Mouse (Mus musculus) kidney, postnatal 0 days (tissue): ENCODE measurements at regions not wholly inside any gene's neighbourhood (a gene's known extent, or its start where the extent isn't known, plus 50 kb on each side); places are given as distances from the start of the nearest gene placed in this dataset.
A peak's percentile ranks its signal among the peaks of the same experiment; 100 is the strongest.

ENCODE experiments used
- ATAC-seq: fragments of 200-750 bp; cut with Nextera tagmentation; replicated peaks from 2 replicates; pipeline ENCODE4 v1.8.0; 2017; ENCODE audit warnings: low read depth, moderate number of reproducible peaks, moderate TSS enrichment, moderate library complexity; ENCODE audit not compliant: low FRiP score
- DNase-seq: peaks from one replicate; pipeline ENCODE4 v3.0.0-alpha.2; 2016; ENCODE audit warnings: low spot score
- H3K27ac ChIP-seq: fragments of 300-500 bp; sonication (generic); 2 replicates; pipeline ENCODE4 v1.5.1; 2014; ENCODE audit warnings: mild to moderate bottlenecking
- H3K27me3 ChIP-seq: fragments of 300-500 bp; sonication (generic); 2 replicates; pipeline ENCODE4 v1.6.1; 2014; ENCODE audit warnings: low read length, mixed read lengths; ENCODE audit not compliant: insufficient read depth
- H3K36me3 ChIP-seq: fragments of 300-500 bp; sonication (generic); 2 replicates; pipeline ENCODE4 v1.6.1; 2014; ENCODE audit warnings: low read length, mixed read lengths; ENCODE audit not compliant: insufficient read depth
- H3K4me1 ChIP-seq: fragments of 300-500 bp; sonication (generic); replicated peaks from 2 replicates; pipeline ENCODE4 v1.6.1; 2014; ENCODE audit warnings: antibody characterized with exemption, low read length, mixed read lengths; ENCODE audit not compliant: insufficient read depth
- H3K4me2 ChIP-seq: fragments of 300-500 bp; sonication (generic); 2 replicates; pipeline ENCODE4 v1.6.1; 2014; ENCODE audit warnings: mild to moderate bottlenecking, low read length, moderate library complexity, mixed read lengths
- H3K4me3 ChIP-seq: fragments of 300-500 bp; sonication (generic); replicated peaks from 2 replicates; pipeline ENCODE4 v1.5.1; 2014; ENCODE audit warnings: low read depth, low read length
- H3K9ac ChIP-seq: fragments of 300-500 bp; sonication (generic); 2 replicates; pipeline ENCODE4 v1.6.1; 2014; ENCODE audit warnings: low read depth, low read length
- H3K9me3 ChIP-seq: fragments of 300-500 bp; sonication (generic); replicated peaks from 2 replicates; pipeline ENCODE4 v1.6.1; 2016; ENCODE audit warnings: low read length, inconsistent platforms, mixed read lengths
- CTCF ChIP-seq: IDR thresholded peaks from 2 replicates; pipeline ENCODE4 v1.5.1; 2016; ENCODE audit warnings: antibody characterized with exemption, low read depth, mild to moderate bottlenecking, moderate library complexity
- WGBS: fragments of 180-500 bp; shearing (Covaris S2); extraction: QIAGEN DNeasy Blood & Tissue Kit; methylation state at CpG from one replicate; pipeline ENCODE4 v1.1.7; 2014; 5-methylcytosine and 5-hydroxymethylcytosine counted together

GRCm38 (mm10) chr4:69898831-69899230 lies 511.4 kb downstream of the Cdk5rap2 start:
- ATAC-seq (no peak), DNase-seq (no peak)
- Histone ChIP-seq H3K4me1 (no peaks in the 10 kb centered on the region), H3K4me2 (no peak overlapping the region), H3K4me3 (no peak overlapping the region), H3K27me3 (no peaks in the 10 kb centered on the region), H3K27ac (no peak overlapping the region), H3K36me3 (no peaks in the 10 kb centered on the region), H3K9ac (no peak overlapping the region), H3K9me3 (no peaks in the 10 kb centered on the region)
- no peak for TF ChIP-seq CTCF
- WGBS, result 48% methylated on average over 1 of the region's 1 CpGs

DNA sequence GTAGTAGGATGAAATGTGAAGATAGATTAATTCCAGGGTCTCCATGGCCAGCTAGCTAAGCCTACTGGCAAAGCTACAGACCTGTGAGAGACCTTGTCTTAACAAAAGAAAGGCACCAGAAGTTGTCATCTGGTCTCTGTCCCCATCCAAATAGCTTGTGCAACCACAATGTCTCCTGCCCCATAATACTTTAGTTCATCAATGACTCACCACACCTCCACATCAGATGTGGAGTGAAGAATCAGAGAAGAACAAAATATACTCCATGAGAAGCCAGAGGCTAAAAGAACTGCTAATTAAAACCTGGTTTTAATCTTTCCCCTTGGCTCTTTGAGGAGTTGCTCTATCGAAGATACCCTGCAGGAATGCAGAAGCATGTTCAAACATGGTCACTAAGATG lies 514.1 kb downstream of the Cdk5rap2 start:
- ATAC-seq (no peak), DNase-seq (no peak)
- Histone ChIP-seq H3K27ac (no peak overlapping the region), H3K27me3 (no peaks in the 10 kb centered on the region), H3K4me1 (0 out of 2 replicates have a peak, but pooled peaks cover 2% of the 10 kb centered on the region), H3K9me3 (no peaks in the 10 kb centered on the region), H3K9ac (no peak overlapping the region), H3K4me2 (no peak overlapping the region), H3K36me3 (no peaks in the 10 kb centered on the region), H3K4me3 (no peak overlapping the region)
- TF ChIP-seq CTCF, result no peak
- WGBS, result 78% methylated on average over 1 of the region's 1 CpGs

DNA sequence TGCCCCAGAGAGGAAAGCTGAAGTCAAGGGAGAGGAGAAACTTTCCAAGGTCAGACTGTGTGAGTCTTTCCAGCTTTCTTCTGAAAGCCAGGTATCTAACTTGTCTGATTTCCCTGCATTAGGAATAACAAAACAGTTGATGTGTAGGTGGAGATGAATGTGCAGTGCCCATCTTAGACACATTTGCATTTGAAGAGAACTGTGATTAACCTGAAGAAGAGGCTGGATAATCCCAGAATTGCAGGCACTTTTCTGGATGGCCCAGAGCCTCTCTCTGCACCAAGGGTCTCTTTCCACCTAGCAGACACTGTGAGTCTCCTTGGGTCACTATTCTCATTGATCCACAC lies 517.4 kb downstream of the Cdk5rap2 start:
- no peak overlapping the region for H3K4me2 ChIP-seq
- ATAC-seq, result no peak
- no peaks in the 10 kb centered on the region for H3K9me3 ChIP-seq
- H3K36me3 ChIP-seq, result no peaks in the 10 kb centered on the region
- no peak overlapping the region for H3K4me3 ChIP-seq
- TF ChIP-seq CTCF, result no peak
- no peak overlapping the region for H3K9ac ChIP-seq
- no peak for DNase-seq
- no peaks in the 10 kb centered on the region for H3K27me3 ChIP-seq
- H3K4me1 ChIP-seq, result 0 out of 2 replicates have a peak, but pooled peaks cover 2% of the 10 kb centered on the region
- no peak overlapping the region for H3K27ac ChIP-seq

- DNase-seq (peak; percentile 48), ATAC-seq (peak; percentile 54; the same call in 1 of the 2 replicates)
- H3K4me2 ChIP-seq, result no peak overlapping the region
- H3K27ac ChIP-seq, result no peak overlapping the region
- H3K9me3 ChIP-seq, result no peaks in the 10 kb centered on the region
- H3K36me3 ChIP-seq, result no peaks in the 10 kb centered on the region
- H3K4me3 ChIP-seq, result no peak overlapping the region
- WGBS, result 30% methylated on average over 8 of the region's 8 CpGs
- no peaks in the 10 kb centered on the region for H3K27me3 ChIP-seq
- H3K9ac ChIP-seq, result no peak overlapping the region
- H3K4me1 ChIP-seq, result 0 out of 2 replicates have a peak, but pooled peaks cover 2% of the 10 kb centered on the region
- TF ChIP-seq CTCF, result no peak
Measured at GRCm38 (mm10) chr4:69891898-69892828, 518.1 kb downstream of the Cdk5rap2 start.

DNA sequence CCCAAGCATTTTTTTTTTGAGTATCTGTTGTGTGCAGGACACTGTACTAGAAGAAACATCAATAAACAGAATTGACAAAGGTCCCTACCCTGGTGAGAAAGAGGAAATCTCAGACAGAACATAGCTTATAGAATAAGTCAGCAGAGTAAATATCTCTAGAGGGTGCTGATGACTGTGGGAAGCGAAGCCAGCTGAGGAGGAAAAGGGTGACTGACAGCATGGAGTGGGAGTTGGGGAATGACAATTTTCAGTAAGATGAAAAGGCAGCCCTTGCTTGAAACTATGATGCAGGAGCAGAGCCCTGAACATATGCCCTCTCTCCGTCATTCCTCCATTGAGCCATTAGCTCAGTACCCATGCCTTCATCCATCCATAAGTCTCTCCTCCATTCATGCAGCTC lies 519.6 kb downstream of the Cdk5rap2 start:
- H3K4me2 ChIP-seq, result no peak overlapping the region
- no peak overlapping the region for H3K4me3 ChIP-seq
- TF ChIP-seq CTCF, result no peak
- no peak overlapping the region for H3K27ac ChIP-seq
- 0 out of 2 replicates have a peak, but pooled peaks cover 2% of the 10 kb centered on the region for H3K4me1 ChIP-seq
- ATAC-seq (no peak), DNase-seq (no peak)
- no peak overlapping the region for H3K9ac ChIP-seq
- 85% methylated on average over 2 of the region's 2 CpGs for WGBS
- H3K27me3 ChIP-seq, result no peaks in the 10 kb centered on the region
- H3K36me3 ChIP-seq, result no peaks in the 10 kb centered on the region
- no peaks in the 10 kb centered on the region for H3K9me3 ChIP-seq

- Histone ChIP-seq H3K27me3 (no peaks in the 10 kb centered on the region), H3K4me1 (0 out of 2 replicates have a peak, but pooled peaks cover 2% of the 10 kb centered on the region), H3K4me3 (no peak overlapping the region), H3K4me2 (no peak overlapping the region), H3K36me3 (no peaks in the 10 kb centered on the region), H3K9ac (no peak overlapping the region), H3K27ac (no peak overlapping the region), H3K9me3 (no peaks in the 10 kb centered on the region)
- DNase-seq, result peak; percentile 6
- TF ChIP-seq CTCF, result no peak
- ATAC-seq, result no peak
- WGBS, result 27% methylated on average over 5 of the region's 5 CpGs
Measured at GRCm38 (mm10) chr4:69889931-69890634, 520.2 kb downstream of the Cdk5rap2 start.
